Mouse (Mus musculus): Measurements from ENCODE around the gene Srcap. TPM values are rescaled to one million over a fixed set of nuclear protein-coding genes. Genes with fewer than 3 reads are reported as not detected.

Srcap gene
- total RNA-seq, 2 experiments from 2014 or later, result 71.7 to 78.8 TPM

DNA sequence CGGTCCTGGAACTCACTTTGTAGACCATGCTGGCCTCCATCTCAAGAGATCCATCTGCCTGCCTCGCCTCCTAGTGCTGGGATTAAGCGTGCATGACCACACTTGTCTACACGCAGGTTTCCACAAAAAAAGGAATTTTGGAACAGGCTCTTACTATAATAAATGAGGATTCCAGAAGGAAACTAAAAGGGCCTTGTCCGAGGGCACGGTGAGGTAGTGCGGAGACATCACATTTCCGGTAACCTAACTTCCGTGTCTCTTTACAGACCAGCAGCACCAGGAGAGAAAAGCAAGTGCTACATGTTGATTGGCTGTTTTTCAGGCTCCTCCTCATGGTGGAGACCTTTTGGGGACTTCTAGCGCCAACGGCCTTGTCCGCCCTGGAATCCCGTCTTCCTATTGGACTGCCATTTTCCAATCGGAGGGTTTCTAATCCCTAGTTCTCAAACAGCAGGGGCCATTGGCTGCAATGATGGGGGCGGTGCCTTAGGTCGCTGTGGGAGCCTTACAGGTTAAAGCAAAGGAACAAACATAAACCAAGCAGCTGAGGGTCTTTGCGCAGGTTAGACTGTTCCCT lies 61.2 kb downstream of the Srcap start, which contains the start of gene Phkg2:
Gene Phkg2, plus strand, starts transcription at position 446 of the 577 bp plus-strand sequence.
- peak; percentile 71 to 77 for DNase-seq (ENCODE audit: low spot score in 2 of 2)

DNA sequence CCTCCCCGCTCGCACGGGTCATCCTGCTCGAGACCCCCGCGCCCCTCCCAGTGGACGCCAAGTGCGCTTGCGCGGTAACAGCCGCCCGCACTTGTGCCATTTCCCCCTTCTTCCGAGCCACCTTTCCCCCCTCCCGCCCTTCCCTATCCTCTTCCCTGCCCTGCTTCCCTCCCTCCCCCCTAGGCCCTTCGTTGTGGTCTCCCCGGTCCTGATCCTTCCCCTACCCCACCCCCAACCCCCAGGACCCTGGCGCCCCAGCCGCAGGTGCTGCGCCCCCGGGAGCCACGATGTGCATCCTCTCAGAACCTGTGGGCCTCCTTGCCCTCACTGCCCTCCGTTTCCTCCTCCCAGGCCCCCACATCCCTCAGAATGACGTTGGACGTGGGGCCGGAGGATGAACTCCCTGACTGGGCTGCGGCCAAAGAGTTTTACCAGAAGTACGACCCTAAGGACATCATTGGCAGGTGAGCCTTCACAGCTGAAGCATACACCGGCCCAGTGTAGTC lies 61.8 kb downstream of the Srcap start:
- no peak for DNase-seq (ENCODE audit: low spot score in 2 of 2)

DNA sequence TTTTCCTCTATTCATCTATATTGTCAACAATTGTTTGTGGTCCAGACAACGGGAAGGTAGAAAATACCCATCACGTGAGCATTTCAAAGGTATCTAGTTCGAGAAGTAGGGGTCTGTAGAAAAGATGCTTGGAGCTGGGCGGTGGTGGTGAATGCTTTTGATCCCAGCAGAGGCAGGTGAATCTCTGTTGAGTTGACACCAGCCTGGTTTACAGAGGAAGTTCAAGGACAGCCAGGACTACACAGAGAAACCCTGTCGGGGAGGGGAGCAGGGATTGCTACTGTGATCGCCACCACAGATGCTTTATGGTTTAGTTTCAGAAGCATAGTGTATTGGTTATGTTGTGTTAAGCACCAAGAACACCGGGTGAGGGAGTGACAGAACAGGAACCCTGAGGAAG lies 62.3 kb downstream of the Srcap start:
- no peak for DNase-seq (ENCODE audit: low spot score in 2 of 2)

DNA sequence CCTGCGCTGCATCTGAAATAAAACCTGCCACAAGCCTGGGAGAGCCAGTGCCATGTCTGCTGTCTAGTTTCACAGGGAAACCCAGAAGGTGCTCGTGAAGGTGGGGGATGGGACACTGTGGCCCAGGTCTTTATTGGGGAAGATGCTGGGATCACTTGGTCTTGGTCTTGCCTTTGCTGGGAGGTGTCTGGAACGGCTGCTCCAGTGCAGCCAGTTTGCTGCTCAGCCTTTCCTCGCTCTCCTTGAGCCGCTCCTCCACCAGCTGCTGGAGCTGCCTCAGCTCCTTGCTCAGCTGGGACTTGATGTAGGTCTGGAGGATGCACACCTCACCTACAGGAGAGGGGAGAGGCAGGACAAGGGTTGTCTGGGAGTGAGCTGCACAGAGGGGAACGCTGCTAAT lies 71.5 kb downstream of the Srcap start:
- no peak for DNase-seq (ENCODE audit: low spot score in 2 of 2)

DNA sequence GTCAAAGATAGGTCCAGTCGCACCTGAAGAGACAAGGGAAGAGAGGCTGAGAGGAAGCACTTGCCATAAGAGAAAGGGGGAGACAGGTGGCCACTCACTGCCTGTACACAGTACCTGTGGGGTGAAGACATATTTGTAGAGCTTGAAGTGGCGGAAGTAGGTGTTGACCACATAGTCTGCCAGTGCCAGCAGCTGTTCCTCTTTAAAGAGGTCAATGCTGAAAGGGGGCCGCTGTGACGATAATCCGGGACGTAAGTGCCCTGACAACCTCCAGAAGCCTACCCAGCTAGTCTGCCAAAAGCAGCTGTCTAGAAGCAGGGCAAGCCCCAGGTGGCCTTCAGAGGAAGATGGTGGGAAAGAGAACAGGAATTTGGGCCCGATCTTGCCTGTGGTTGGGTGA lies 73.2 kb downstream of the Srcap start:
- DNase-seq (ENCODE audit: low spot score in 2 of 2), result no peak

DNA sequence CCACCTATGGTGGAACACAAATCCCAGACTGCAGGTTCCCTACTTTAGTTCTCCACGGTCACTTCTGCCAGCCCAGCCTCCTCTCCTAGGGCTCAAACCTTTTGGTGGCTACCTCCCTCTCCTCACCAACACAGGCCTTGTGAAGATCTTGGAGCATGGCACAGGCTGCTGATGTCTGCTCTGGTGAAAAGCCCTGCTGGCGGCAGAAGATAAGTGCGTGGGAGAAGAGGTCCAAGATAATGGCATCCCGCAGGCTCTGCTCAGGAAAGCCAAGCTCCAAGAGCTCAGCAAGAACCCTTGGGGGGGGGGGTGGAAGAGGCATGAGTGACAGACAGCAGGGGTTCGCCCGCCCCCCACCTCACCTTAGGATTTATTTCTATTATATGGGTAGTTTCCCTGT lies 74.4 kb downstream of the Srcap start:
- no peak for DNase-seq (ENCODE audit: low spot score in 2 of 2)

DNA sequence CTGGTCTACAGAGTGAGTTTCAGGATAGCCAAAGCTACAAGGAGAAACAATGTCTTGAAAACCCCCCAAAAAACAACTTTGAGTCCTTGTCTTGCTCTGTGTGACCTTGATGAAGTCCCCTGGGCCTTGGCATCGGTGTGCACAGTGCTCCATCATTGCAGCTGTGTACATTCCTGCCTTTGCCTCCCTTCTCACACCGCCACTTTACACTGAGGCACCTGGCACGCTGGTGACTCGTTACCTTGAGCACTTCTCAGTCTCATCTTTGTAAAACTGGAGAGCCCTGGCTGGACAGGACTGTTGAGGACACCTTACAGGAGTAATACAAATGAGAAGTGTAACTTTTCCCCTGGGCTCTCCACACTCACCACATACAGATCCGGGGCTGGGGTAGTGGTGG lies 75.4 kb downstream of the Srcap start:
- no peak for DNase-seq (ENCODE audit: low spot score in 2 of 2)

DNA sequence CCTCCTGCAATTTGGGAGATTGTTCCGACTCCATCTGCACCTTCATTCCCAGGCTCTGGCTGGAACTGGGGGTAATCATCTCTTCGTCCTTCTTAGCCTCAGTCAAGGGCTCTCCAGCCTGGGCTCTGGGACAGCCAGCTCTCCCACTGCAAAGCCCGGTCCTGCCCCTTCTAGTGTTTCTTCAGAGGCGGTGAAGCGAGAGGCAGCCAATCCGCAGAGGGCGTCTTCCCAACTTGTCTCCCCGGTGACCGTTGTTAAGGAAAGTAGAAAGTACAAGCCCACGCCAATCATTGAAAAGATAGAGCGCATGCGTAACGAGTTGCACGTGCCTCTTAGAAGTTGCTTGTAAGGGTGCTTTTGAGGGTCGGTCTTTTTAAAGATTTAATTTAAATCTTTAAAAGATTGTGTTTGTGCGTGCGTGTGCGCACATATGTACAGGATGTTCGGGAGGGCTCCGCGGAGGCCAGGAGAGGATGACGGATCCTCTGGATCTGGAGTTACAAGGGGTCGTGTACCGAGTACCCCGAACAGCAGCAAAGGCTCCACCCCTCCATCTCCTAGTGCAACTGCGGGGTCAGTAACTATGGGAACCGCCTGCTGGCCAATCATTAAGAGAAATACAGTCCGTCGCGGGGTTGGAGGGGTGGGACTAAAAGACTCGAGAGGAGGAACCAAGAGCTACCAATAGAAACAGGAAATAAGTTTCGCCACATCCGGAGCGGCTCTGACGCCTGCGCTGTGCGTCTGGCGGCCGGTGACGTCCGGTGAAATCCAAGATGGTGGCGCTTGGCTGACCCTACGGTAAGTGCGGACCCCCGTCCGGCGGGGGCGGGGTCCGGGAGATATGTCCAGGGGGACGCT lies 76.5 kb downstream of the Srcap start, which contains the start of the genes Ccdc189 and Rnf40:
Gene Ccdc189, minus strand, starts transcription at position 585 of the 861 bp plus-strand sequence.
Gene Rnf40, plus strand, starts transcription at position 757 of the 861 bp plus-strand sequence.
- DNase-seq (ENCODE audit: low spot score in 2 of 2), result peak; percentile 80 to 82

DNA sequence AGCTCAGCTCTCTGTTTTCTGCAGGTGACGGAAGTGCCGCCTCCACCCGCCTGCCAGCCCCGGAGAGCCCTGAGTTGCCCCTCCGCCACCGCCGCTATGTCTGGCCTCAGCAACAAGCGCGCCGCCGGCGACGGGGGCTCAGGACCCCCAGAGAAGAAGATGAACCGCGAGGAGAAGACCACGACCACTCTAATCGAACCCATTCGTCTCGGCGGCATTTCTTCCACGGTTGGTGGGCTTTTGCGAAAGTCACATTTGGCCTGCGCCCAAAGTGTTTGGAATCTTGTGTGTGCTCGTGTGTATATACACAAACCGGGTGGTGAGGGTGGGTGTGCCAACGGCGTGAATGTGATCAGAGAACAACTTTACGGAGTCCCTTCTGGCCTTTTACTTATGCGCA lies 77.1 kb downstream of the Srcap start:
- no peak for DNase-seq (ENCODE audit: low spot score in 2 of 2)

DNA sequence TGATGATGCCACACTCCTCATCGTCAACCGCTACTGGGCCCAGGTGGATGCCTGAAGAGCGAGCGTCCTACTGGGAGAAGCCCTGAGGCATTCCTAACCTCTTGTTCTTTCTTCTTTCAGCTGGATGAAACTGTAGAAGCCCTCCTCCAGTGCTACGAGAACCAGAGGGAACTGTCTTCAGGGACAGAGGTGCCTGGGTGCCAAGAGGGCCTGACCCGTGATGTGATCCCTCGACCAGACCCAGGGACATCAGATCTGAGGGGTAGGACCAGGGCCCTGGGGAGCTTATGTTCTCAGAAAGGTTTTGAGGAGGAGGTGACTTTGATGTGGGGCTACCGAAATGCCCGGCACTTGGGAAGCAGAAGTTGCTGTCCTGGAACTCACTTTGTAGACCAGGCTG lies 77.9 kb downstream of the Srcap start:
- no peak for DNase-seq (ENCODE audit: low spot score in 2 of 2)

DNA sequence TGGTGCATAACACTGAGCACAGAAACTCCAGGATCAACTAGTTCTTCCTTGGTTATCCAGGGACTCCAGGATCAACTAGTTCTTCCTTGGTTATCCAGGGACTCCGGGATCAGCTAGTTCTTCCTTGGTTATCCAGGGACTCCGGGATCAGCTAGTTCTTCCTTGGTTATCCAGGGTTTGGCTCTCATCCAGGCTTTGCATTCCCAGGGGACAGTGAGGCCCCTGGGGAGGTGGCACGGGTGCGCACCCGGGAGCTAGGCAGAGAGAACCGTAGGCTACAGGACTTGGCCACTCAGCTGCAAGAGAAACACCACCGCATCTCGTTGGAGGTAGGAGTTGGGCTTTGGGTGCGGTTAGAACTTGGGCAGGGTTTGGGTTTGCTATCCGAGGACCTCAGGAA lies 79.3 kb downstream of the Srcap start:
- no peak for DNase-seq (ENCODE audit: low spot score in 2 of 2)

DNA sequence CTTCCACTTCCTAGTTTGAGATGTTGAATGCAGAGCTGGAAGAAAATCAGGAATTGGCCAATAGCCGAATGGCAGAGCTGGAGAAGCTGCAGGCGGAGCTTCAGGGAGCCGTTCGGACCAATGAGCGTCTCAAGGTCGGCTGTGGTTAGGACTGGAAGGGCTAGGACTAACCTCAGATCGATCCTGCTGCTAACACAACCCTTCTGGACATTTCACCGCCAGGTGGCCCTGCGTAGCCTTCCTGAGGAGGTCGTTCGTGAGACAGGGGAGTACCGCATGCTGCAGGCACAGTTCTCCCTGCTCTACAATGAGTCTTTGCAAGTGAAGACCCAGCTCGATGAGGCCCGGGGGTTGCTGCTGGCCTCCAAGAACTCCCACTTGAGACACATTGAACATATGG lies 80.8 kb downstream of the Srcap start:
- no peak for DNase-seq (ENCODE audit: low spot score in 2 of 2)

DNA sequence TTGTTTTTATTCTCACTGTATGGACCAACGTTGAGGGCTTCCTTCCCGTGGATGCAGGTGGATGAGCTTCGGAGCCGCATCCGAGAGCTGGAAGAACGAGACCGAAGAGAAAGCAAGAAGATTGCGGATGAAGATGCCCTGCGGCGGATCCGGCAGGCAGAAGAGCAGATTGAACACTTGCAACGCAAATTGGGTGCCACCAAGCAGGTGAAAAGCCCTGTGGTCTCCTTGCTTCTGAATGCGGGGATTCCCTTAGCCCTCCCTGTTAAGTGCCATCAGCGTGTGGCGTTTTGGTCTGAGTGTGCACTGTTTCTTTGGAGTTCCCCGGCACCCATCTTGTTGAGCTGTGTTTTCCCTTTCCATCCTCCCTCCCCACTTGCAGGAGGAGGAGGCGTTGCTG lies 85.0 kb downstream of the Srcap start:
- no peak for DNase-seq (ENCODE audit: low spot score in 2 of 2)

DNA sequence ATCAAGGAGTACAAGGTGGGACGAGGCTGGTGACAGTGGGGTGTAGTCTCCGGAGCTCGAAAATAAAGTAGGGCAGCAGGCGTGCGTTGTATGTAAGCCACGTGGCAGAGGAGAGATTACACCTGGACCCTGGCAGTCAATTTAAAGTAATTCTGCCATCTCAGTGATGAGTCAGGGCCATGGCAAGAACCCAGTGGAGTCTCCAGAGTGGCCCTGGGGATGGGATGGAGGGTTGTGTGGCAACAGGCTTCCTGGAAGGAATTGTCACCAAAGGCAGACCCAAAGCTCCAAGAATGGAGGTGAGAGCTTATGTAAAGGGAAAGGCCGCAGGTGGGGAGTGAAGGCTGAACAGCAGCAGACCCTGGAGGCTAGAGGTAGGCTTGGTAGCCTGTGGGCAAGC lies 88.8 kb downstream of the Srcap start:
- DNase-seq (ENCODE audit: low spot score in 2 of 2), result no peak

DNA sequence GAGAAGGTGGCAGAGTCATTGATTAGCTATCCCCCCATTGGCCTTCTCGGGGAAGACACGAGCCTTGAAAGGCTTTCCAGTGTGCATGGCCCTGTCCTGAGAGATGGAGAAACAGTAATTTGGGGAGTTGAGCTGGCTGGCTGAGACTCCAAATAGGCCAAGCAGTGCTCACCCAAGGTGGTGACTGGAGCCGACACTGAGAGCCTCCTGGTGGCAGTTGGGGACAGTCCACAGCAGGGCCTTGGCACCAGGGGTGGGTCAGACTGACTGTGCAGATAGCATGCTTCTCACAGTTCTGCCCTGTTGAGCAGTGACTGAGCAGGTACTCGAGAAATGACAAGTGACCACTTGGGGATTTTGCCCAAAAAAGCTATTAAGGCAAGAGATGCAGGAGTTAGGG lies 90.0 kb downstream of the Srcap start:
- no peak for DNase-seq (ENCODE audit: low spot score in 2 of 2)

DNA sequence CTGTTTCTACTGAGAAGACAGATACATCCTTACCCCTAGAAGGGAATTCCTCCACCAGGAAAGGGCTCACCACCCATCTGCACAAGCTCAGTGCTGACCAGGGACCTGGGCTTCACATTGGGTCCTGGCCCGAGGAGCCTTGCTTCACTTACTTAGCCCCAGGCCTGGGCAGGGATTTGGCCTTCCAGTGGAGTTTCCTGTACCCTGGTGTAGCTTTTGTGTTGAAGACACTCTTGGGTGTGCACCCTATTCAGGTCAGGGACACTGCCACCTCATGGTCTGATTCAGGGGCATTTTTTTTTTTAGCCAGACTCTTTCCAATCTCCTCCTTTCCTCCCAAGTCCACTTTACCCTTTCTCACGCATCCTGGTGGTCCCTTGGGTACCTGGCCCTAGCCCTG lies 91.1 kb downstream of the Srcap start:
- no peak for DNase-seq (ENCODE audit: low spot score in 2 of 2)

DNA sequence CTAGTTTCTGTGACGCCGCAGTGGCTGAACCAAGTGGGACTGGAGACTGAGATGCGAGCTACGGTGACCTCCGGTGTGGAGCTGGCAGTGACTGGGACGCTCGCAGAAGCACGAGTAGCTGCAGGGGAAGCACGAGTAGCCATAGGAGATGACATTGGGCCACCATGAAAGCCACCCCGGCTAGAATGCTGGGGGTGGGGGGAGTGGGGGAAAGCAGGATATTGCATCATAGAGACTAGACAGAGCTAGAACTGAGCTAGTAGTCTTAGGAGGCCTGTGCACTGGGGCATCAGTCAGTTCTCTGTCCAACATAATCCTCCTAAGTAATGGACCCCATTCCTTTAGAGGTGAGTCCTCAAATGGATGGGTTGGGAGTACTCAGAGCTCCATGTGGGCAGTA lies 92.5 kb downstream of the Srcap start:
- no peak for DNase-seq (ENCODE audit: low spot score in 2 of 2)

DNA sequence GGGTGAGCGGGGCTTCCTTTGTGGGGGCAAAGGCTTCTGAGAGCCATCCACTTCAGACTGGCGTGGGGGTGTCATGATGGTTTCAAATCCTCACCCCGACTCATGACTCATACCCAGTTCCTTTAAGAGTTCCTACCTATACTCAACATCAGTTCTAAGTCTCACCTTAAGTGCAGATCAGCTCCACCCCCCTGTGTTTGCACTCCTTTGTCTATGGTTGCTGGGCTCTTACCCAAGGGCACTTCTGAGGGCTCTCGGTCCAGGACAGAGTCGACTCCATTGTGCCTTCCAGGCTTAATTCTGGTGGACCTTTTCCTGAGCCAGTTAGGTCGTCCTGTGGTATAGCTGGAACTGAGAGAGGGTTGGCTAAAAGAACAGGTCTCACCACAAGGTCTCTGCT lies 95.4 kb downstream of the Srcap start:
- no peak for DNase-seq (ENCODE audit: low spot score in 2 of 2)

Data from adrenal gland, adult 18-20 months (tissue).